Mouse (Mus musculus): ENCODE measurements at regions not wholly inside any gene's neighbourhood (a gene's known extent, or its start where the extent isn't known, plus 50 kb on each side); places are given as distances from the start of the nearest gene placed in this dataset.

GRCm38 (mm10) chr2:114775532-114775931, 120.8 kb upstream of the Dph6 start:
- no peak for TF ChIP-seq CTCF (IDR thresholded peaks at IDR 0.05; ENCODE audit: borderline replicate concordance, control insufficient read depth, extremely low read depth, insufficient read depth, low read length, poor library complexity)
- no peak for TF ChIP-seq POLR2A (IDR thresholded peaks at IDR 0.05; ENCODE audit: control insufficient read depth, extremely low read depth, insufficient read depth, low read length, poor library complexity)

All from thymus, adult 2 months (tissue).